ENCODE assay signal across 7 mouse cellular contexts in the genomic region with DNA sequence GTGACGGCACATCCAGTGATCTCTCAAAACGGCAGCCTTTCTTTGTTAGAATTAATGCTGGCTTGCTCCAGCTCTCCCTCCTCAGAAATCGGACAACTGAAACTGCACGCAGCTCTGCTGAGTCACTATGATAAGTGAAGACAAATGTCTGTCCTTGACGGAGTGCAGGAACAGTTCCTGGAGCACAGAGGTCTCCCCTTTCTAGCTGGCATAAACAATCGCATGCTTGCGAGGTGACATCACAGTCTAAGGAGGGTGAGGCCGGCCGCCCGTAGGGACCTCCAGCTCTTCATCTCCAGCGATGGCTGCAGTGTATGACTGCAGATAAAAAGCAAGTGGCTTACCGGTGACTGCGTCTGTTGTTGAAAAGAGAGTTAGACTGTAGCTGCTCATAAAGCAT. TPM values are rescaled to one million over a fixed set of nuclear protein-coding genes. Genes with fewer than 3 reads are reported as not detected.
DNase-seq lines count a peak whose midpoint lies in the region; ATAC-seq and TF ChIP-seq lines count a peak whose summit lies in the region.

No protein-coding gene starts in this region.

- H3K4me1 ChIP-seq in heart, adult 2 months (ENCODE audit: control insufficient read depth, insufficient read depth, low read length) = peaks cover 17% of the 10 kb centered on the region
- peaks cover 8% of the 10 kb centered on the region; the same call in 1 of the 2 replicates for H3K4me1 ChIP-seq in liver, adult 2 months (ENCODE audit: control insufficient read depth, insufficient read depth, low read length)
- peaks cover 9% of the 10 kb centered on the region; the same call in 1 of the 2 replicates for H3K4me1 ChIP-seq in stomach, embryonic 14.5 days (ENCODE audit: control insufficient read depth, insufficient read depth, low read length)

- ATAC-seq in stomach, embryonic 14.5 days (ENCODE audit: insufficient number of reproducible peaks, insufficient read depth, low FRiP score, low read depth) = peak; percentile 85; the same call in 1 of the 2 replicates

- no peak for TF ChIP-seq CTCF in heart, adult 2 months (IDR thresholded peaks at IDR 0.05)
- TF ChIP-seq CTCF in liver, adult 2 months (IDR thresholded peaks at IDR 0.05; ENCODE audit: low read depth, low read length) = no peak

- peak overlapping the region; percentile 13; the same call in 1 of the 2 replicates for H3K4me3 ChIP-seq in heart, adult 2 months
- no peak overlapping the region for H3K4me3 ChIP-seq in liver, adult 2 months (ENCODE audit: insufficient read depth, low read depth, low read length)
- no peak overlapping the region for H3K4me3 ChIP-seq in stomach, embryonic 14.5 days (ENCODE audit: low read depth, low read length)

- H3K27ac ChIP-seq in heart, adult 2 months = peak overlapping the region; percentile 85
- peak overlapping the region; percentile 31 for H3K27ac ChIP-seq in liver, adult 2 months (replicated peaks; ENCODE audit: insufficient read depth, low read depth, low read length)
- peak overlapping the region; percentile 4; the same call in 1 of the 2 replicates for H3K27ac ChIP-seq in stomach, embryonic 14.5 days (ENCODE audit: low read length)

- H3K36me3 ChIP-seq in heart, adult 2 months (ENCODE audit: control insufficient read depth, insufficient read depth, low read length) = peaks cover 15% of the 10 kb centered on the region
- peaks cover 57% of the 10 kb centered on the region for H3K36me3 ChIP-seq in liver, adult 2 months (ENCODE audit: control insufficient read depth, insufficient read depth, low read length)
- H3K36me3 ChIP-seq in stomach, embryonic 14.5 days (ENCODE audit: control insufficient read depth, insufficient read depth, low read length) = peaks cover 64% of the 10 kb centered on the region

- WGBS in heart, adult 2 months = 18% methylated on average over 13 of the region's 13 CpGs
- WGBS in liver, adult 2 months = 78% methylated on average over 13 of the region's 13 CpGs
- WGBS in stomach, embryonic 14.5 days = 10% methylated on average over 13 of the region's 13 CpGs

- H3K9me3 ChIP-seq in stomach, embryonic 14.5 days (ENCODE audit: control insufficient read depth, low read depth, low read length) = no peaks in the 10 kb centered on the region

- H3K4me2 ChIP-seq in stomach, embryonic 14.5 days (replicated peaks; ENCODE audit: low read depth, low read length) = no peak overlapping the region; the same call in 1 of the 2 replicates

- H3K9ac ChIP-seq in heart, adult 2 months (ENCODE audit: low read depth, low read length) = peak overlapping the region; percentile 49; the same call in 1 of the 2 replicates
- H3K9ac ChIP-seq in liver, adult 2 months (ENCODE audit: low read depth, low read length) = no peak overlapping the region
- H3K9ac ChIP-seq in stomach, embryonic 14.5 days (replicated peaks; ENCODE audit: low read depth, low read length) = no peak overlapping the region

- DNase-seq in MN1 (ENCODE audit: low spot score) = peak; percentile 89
- peak; percentile 78 for DNase-seq in adrenal gland, postnatal 10 days
- peak; percentile 75 to 86 for DNase-seq in heart, adult 2 months
- peak; percentile 29 for DNase-seq in liver, adult 2 months (ENCODE audit: extremely low read depth, low read depth, low spot score)
- no peak for DNase-seq in c-Kit-positive CD71-positive TER-119-positive erythroid progenitor cells, embryonic 14.5 days (ENCODE audit: low spot score)
- no peak for DNase-seq in layer of hippocampus, adult 18-20 months (ENCODE audit: low spot score in 2 of 2)

- H3K79me2 ChIP-seq in heart, adult 2 months (replicated peaks; ENCODE audit: control insufficient read depth, insufficient read depth, low read length) = no peaks in the 10 kb centered on the region
- H3K79me2 ChIP-seq in liver, adult 2 months (ENCODE audit: control insufficient read depth, insufficient read depth, low read length) = no peaks in the 10 kb centered on the region

- TF ChIP-seq POLR2A in heart, adult 2 months (IDR thresholded peaks at IDR 0.05; ENCODE audit: insufficient read depth, low read depth, low read length) = peak; percentile 48
- no peak for TF ChIP-seq POLR2A in liver, adult 2 months (IDR thresholded peaks at IDR 0.05; ENCODE audit: extremely low read depth, insufficient read depth, low read length)

- intact Hi-C loops in heart, adult 2 months (cut with DNase I) = no loop called here

- TF ChIP-seq EP300 in heart, adult 2 months (IDR thresholded peaks at IDR 0.05; ENCODE audit: insufficient read depth, low read depth, low read length) = peak; percentile 94

- no peaks in the 10 kb centered on the region for H3K27me3 ChIP-seq in heart, adult 2 months (ENCODE audit: control insufficient read depth, insufficient read depth, low read length)
- H3K27me3 ChIP-seq in liver, adult 2 months (ENCODE audit: control insufficient read depth, insufficient read depth, low read length) = no peaks in the 10 kb centered on the region
- no peaks in the 10 kb centered on the region for H3K27me3 ChIP-seq in stomach, embryonic 14.5 days (ENCODE audit: control insufficient read depth, insufficient read depth, low read length)

RNA-seq across cellular contexts. Expression of a gene that starts 31.0 kb away (rescaled TPM):
- 1 to 10 TPM; 8.3 to 8.7 TPM for total RNA-seq in adrenal gland, postnatal 10 days (2021)
- total RNA-seq in heart, adult 2 months (2021) = 1 to 10 TPM; 3.6 to 4.4 TPM
- polyA plus RNA-seq in heart, adult 2 months (2012; rRNA removed) = 2.3 and 4.9 TPM in 2 replicates
- total RNA-seq in liver, adult 2 months (2014; rRNA removed) = 4.9 and 5.9 TPM in 2 replicates
- polyA plus RNA-seq in liver, adult 2 months (2012; rRNA removed) = 2.2 and 2.3 TPM in 2 replicates
- polyA plus RNA-seq in stomach, embryonic 14.5 days (2014; fragmentation: Nextera tagmentation; extraction: Ambion mirVana) = 36.1 and 40.7 TPM in 2 replicates
- 1 to 10 TPM; 6.1 to 6.4 TPM for total RNA-seq in layer of hippocampus, adult 18-20 months (2021)

RNA-seq across cellular contexts. Expression of a gene that starts 34.8 kb away (rescaled TPM):
- 10 to 100 TPM; 14.1 to 17.4 TPM for total RNA-seq in adrenal gland, postnatal 10 days (2021)
- total RNA-seq in heart, adult 2 months (2021) = 10 to 100 TPM; 15.4 to 15.6 TPM
- 9.1 and 9.5 TPM in 2 replicates for polyA plus RNA-seq in heart, adult 2 months (2012; rRNA removed)
- 9.3 and 9.6 TPM in 2 replicates for total RNA-seq in liver, adult 2 months (2014; rRNA removed)
- 3.0 and 4.2 TPM in 2 replicates for polyA plus RNA-seq in liver, adult 2 months (2012; rRNA removed)
- polyA plus RNA-seq in stomach, embryonic 14.5 days (2014; fragmentation: Nextera tagmentation; extraction: Ambion mirVana) = 22.2 and 26.5 TPM in 2 replicates
- total RNA-seq in layer of hippocampus, adult 18-20 months (2021) = 10 to 100 TPM; 16.0 to 18.3 TPM

RNA-seq across cellular contexts. Expression of a gene that starts 35.1 kb away (rescaled TPM):
- total RNA-seq in adrenal gland, postnatal 10 days (2021) = 10 to 100 TPM; 12.6 to 15.8 TPM
- total RNA-seq in heart, adult 2 months (2021) = 1 to 10 TPM; 5.4 to 6.0 TPM
- 3.9 and 6.9 TPM in 2 replicates for polyA plus RNA-seq in heart, adult 2 months (2012; rRNA removed)
- total RNA-seq in liver, adult 2 months (2014; rRNA removed) = 6.7 and 9.3 TPM in 2 replicates
- polyA plus RNA-seq in liver, adult 2 months (2012; rRNA removed) = 2.6 and 3.7 TPM in 2 replicates
- 19.8 and 20.4 TPM in 2 replicates for polyA plus RNA-seq in stomach, embryonic 14.5 days (2014; fragmentation: Nextera tagmentation; extraction: Ambion mirVana)
- 10 to 100 TPM; 34.4 to 34.7 TPM for total RNA-seq in layer of hippocampus, adult 18-20 months (2021)

RNA-seq across cellular contexts. Expression of a gene that starts 47.9 kb away (rescaled TPM):
- total RNA-seq in adrenal gland, postnatal 10 days (2021) = not detected
- total RNA-seq in heart, adult 2 months (2021) = under 1 TPM in 1 of 2 experiments, not detected in 1; 0.10 TPM
- 0.18 TPM in 2 replicates for polyA plus RNA-seq in heart, adult 2 months (2012; rRNA removed)
- not detected in 2 replicates for total RNA-seq in liver, adult 2 months (2014; rRNA removed)
- not detected in 2 replicates for polyA plus RNA-seq in liver, adult 2 months (2012; rRNA removed)
- polyA plus RNA-seq in stomach, embryonic 14.5 days (2014; fragmentation: Nextera tagmentation; extraction: Ambion mirVana) = 0.13 TPM in 1 of 2 replicates, not detected in the other
- total RNA-seq in layer of hippocampus, adult 18-20 months (2021) = under 1 TPM; 0.12 to 0.30 TPM

RNA-seq across cellular contexts. Expression of a gene that starts 48.1 kb away (rescaled TPM):
- total RNA-seq in adrenal gland, postnatal 10 days (2021) = 100 to 1,000 TPM; 101 to 117 TPM
- 10 to 100 TPM; 38.5 to 44.5 TPM for total RNA-seq in heart, adult 2 months (2021)
- polyA plus RNA-seq in heart, adult 2 months (2012; rRNA removed) = 27.4 and 49.5 TPM in 2 replicates
- total RNA-seq in liver, adult 2 months (2014; rRNA removed) = 20.5 and 22.3 TPM in 2 replicates
- 13.2 and 20.6 TPM in 2 replicates for polyA plus RNA-seq in liver, adult 2 months (2012; rRNA removed)
- 597 and 627 TPM in 2 replicates for polyA plus RNA-seq in stomach, embryonic 14.5 days (2014; fragmentation: Nextera tagmentation; extraction: Ambion mirVana)
- total RNA-seq in layer of hippocampus, adult 18-20 months (2021) = 100 to 1,000 TPM; 125 to 128 TPM

Comparison
In these comparisons a context has a peak if more than half of its experiments do, and no peak if none do; other contexts are left out.
1. DNase-seq: peak in MN1 (single experiment), adrenal gland, postnatal 10 days (single experiment), heart, adult 2 months (2 of 2) and liver, adult 2 months (single experiment); none in c-Kit-positive CD71-positive TER-119-positive erythroid progenitor cells, embryonic 14.5 days (single experiment) and layer of hippocampus, adult 18-20 months (0 of 2).
2. H3K27ac ChIP-seq: peak in every context shown above with its lines; median percentile 85 in heart, adult 2 months; 31 in liver, adult 2 months; 4 in stomach, embryonic 14.5 days.